Mouse (Mus musculus): ENCODE data around the gene Lama4.

Lama4 gene

DNA sequence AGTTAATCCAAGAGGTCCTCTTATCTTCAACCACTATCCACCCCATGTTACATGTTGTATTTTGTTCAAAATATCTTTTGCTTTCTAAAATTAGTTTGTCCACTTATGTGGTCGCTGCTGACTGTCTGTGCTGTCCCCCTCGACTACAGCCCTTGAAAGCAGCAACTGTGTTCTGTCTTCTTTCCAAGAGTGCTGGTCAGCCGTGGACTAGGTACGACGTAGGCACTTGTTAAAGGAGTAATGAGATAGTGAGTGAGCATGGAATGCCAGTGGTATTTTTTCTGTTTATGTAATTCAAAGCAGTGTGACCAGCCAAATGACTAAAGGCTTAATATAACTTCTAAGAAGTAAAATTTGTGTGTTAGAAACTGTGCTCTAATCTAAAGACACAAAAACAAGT, 90.7 kb downstream of the Lama4 start:
- no peak for DNase-seq

DNA sequence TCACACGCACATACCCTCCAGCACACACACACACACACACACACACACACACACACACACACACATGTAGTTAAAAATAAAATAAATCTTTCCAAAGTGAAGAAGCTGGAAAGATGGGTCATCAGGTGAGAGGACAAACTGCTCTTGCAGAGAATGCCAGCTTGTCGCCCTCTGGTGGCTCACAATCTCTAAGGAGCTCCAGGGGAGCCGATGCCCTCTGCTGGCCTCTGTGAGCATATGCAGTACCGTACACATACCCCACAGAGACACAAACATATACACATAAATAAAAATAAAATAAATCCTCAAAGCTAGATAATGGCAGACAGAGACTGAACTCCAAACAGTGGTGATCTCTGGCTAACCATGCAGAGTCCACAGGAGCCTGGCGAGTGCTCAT, 99.4 kb downstream of the Lama4 start:
- peak in 1 of 2 experiments; percentile 55 for DNase-seq

DNA sequence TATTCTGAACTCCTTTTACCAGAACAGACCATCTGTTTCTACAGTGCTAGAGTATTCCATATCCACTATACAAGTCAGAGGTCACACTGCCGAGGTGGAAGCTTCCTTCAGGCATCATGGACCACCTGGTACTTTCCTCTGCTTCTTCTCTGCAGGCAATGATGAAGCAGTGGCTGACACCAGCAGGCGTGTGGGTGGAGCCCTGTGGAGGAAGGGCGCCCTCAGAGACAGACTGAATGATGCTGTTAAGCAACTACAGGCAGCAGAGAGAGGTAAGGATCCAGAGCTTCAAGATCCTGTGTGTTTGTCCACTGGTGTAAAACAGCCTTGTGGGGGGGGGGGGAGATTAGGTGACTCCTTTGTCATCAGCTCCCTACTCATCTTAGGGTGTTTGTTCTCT, 100.1 kb downstream of the Lama4 start:
- no peak for DNase-seq

DNA sequence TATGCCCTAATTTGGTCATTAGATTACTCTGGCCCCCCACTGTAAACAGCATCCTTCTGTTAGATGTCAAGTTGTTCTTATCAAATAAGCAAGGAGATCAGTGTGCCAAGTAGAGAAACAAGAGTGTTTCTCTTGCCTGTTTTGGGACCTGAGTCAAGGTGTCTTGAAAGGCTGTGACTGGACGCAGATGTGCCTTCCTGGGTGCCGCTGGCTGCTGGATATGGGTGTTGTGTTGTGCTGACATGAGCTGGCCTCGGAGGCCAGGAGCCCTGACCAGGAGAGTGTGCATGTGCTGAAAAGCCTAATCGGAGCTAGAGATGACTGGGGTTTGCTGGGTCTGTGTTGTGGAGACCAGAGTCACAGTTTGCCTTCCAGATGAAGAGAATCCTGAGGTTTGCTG, 100.7 kb downstream of the Lama4 start:
- no peak for DNase-seq

DNA sequence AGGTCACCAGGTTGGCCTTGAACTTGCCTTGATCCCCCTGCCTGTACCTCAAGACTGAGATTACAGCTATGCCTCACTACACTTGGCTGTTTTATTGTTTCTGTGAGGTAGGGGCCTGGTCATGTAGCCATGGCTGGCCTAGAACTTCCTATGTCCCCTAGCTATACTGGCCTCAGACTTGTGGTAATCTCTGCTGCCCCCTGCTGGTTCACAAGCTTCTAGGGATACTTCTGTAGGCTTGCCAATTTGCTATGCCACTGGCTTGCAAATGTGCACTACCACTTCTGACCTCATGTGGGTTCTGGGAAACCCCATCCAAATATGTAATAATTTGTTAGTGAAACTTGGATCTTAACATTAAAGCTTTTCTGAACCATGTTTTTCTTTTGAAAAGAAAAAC, 101.6 kb downstream of the Lama4 start:
- DNase-seq, result peak; percentile 69 to 87

DNA sequence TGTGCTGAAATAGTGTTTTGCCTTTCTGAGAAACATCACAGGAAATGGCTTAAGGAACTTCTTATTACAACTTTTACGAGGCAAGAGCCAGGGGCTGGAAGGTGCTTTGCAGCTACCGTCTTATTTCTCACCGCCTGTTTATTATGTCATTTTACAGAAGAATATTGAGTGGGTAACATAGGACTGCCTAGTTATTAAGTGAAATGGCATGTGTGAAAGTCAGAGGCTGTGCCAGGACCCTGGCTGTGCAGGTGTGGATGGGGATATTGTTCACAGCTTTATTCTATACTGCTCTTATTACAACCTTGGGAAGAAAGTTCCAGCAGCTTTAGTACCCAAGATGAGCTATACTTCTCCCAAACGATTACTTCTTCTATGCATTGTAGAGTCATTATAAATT, 106.7 kb downstream of the Lama4 start:
- DNase-seq, result no peak

DNA sequence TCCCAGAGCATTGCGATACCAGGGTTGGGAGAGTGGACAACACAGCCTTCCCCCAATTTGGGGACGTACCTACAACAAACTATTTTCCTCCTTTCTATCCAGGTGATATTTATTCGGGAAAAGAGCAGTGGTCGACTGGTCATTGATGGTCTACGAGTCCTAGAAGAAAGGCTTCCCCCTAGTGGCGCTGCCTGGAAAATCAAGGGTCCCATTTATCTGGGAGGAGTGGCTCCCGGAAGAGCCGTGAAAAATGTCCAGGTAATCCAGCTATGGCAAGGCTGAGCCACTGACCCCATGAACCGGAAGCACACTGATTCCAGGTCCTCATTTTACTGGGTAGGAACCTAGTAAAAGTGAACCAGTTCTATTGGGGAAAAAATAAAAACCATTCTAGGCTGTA, 131.7 kb downstream of the Lama4 start:
- DNase-seq, result peak; percentile 6 to 64

DNA sequence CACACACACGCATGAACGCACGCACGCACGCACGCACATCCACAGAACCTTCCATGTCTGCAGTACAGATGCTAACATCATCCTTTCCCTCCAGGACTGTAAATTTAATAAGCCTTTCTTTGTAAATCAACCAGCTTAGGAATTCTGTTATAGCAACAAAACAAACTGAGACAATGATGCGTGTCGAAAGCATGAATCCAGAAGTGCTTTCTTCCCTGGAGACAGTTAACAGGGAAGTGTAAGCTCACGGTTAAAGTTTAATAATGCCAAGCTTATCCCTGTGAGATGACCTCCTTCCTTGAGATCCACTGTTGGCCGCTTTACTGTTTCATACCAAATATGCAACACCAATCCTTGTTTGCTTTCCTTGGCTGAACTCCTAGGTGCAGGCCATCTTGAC, 133.4 kb downstream of the Lama4 start:
- DNase-seq, result no peak

DNA sequence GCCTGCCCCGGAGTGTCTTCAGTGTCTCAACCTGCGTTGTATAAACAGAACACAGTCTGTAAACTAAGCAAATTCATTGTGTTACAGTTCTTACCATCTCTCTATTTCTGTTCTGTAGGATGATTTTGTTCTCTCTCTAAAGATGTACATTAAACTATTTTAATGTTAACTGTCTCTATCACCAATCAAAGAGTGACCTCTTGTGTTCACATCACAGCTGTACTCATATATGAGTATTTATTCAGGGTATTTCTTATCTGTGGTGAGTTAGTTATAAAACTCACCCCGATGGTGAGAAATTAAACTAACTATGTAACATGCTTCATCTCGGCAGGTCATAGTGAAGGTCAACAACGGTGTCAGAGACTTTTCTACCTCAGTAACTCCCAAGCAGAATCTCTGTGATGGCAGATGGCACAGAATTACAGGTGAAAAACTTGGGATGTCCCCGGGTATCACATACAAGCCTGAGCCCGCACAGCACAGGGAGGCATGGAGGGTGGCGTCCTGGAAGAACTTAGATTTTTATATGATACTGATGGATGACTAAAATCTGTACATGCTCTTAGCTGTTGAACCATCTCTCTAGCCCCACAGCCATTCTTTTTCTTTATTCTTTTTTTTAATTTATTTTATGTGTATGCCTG, 139.6 kb downstream of the Lama4 start:
- DNase-seq, result no peak

DNA sequence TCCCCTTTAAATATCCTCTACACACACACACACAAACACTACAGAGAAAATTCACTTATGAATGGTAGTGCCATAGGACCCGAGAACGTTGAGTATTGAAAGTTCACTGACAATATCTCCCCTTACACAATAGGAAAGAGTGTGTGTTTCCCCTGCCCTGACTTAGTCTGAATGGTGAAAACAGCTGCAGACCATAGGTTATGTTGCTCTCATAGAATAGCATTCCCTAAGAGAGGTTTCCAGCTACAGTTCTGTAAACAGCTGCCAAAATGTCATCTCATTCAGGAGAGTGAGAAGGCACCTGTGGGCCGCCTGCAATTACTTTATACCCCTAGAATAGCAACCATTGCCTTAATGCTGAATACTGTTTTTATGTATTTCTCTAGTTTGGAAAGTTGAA, 141.1 kb downstream of the Lama4 start:
- DNase-seq, result no peak

DNA sequence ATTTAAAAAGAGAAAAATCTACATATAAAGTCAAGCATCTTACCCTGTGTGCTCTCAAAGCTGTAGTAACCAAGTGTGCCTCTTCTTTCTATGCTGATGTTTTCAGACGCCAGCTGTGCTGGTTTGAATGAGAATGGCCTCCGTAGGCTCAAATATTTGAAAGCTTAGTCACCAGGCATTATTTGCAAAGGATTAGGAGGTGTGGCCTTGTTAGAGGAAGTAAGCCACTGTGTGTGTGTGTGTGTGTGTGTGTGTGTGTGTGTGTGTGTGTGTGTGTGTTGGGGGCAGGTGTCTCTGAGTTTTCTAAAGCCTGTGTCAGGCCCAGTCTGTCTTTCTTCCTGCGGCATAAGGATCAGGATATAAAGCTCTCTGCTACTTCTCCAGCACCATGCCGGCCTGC, 141.6 kb downstream of the Lama4 start:
- no peak for DNase-seq

DNA sequence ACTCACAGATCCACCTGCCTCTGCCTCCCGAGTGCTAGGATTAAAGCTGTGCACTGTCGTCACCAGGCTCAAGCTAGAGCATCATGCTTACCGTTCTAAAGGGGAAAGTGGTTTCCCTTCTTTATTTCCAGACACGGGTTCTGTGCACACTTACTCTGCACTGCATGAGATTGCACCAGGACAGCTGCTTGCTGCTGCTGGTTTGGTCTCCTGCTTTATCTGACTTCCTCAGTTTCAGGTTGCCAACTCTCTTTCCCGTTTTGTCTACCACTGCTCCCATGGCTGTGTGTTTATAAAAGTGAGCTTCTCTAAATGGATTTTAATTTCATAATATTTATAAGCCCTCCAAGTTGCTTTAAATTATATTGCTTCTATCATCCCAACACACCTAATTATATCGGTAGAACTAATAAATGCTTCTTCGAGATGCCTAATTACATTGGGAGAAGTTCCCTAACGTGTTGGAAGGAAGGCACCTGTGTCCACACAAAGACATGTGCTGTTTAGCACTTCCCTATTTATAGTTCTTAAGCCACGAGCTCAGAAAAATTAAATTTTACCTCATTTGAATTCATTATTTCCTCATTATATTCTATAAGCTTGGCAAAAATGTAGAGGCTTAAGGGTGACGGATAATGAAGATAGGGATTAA, 143.6 kb downstream of the Lama4 start:
- no peak for DNase-seq

DNA sequence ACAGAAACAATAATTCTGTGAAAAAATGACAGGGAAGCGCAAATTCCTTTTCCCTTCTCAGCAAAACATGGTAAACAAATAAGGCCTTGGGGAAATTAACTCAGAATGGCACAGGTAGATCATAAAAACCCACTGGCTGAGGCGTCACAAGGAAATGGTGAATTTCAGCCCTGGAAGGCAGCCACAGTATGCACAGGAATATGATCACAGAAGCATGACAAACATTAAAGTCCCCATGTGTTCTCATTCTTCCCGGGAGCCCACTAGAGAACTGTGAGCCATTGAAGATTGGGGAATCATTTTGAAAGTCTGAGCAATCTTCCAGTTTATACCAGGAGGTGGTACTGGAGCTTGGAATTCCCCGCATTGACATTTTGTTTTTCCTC, 144.2 kb downstream of the Lama4 start:
- DNase-seq, result no peak

DNA sequence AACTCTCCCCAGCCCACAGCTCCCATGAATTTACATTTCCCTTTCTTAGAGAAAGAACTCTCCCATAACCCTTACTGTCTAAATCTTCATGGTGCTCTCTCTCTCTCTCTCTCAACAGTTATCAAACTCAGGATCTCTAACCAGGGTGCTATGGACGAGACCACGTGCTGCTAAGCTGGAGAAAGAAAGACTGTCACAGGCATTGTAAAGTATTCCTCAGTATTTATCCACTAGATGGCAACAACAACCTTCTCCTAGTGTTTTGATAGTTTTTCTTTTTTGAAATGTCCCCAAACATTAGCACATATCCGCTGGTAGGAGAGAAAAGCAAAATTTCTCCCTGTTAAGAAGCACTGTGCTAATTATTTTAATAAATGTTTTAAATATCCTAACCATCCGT, 156.1 kb downstream of the Lama4 start:
- DNase-seq, result no peak

DNA sequence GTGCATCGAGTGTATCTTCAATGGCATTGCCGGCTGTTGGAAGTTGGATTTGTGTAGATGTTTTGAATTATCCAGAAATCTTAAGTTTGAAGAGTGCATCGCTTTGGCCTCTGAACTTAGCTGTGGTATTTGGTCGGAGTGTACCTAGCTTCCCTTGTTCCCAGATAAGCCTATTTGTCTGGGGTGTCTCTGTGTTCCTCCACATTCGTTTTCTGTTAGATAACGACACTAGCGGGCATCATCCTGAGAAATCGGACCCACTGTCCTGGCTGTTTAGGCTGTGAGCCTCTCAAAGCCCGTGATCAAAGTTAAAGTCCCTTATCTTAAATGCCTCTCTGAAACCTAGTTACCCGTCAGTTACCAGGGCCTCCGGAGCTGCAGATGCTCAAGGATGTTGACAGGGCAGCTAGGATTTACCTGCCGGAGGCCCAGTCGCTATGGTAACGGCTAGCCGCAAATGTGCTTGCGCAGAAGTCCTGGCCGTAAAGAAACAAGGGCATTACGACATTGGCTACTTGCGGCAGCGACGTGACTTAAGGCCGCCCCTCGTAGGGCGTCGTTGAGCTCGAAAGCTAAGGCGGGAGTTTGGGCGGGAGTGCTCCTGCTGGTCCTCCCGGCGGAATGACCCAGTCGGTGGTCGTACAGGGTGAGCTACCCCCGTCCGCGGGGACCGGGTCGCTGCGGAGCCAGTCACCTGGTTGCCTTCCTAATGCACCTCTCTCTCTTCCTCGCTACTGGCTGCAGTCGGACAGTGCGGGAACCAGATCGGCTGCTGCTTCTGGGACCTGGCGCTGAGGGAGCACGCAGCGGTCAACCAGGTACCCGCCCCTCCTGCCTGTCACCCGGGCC, 168.4 kb downstream of the Lama4 start, which contains the start of the genes Fam229b and Tube1:
Gene Fam229b, minus strand, starts transcription at position 453 of the 849 bp plus-strand sequence.
Gene Tube1, plus strand, starts transcription at position 515 of the 849 bp plus-strand sequence.
- DNase-seq, result peak; percentile 94 to 96

DNA sequence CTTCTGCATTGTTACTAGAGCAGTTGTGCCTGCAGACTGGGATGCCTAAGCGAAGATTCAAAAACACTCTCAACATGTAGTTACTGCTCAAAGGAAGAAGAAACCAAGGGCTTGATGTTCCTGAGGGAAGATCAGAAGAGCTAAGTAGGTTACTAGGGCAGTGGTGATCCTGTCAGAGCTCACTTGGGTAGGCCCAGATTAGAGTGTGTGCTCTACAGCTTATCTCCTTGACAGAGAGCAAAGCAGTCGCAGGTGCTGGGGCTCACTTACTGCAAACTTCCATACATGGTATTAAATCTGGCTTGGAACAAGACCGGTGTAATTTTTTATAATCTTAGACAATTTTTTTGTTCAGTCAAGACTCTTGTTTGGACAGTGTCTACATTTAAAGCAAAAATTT, 172.5 kb downstream of the Lama4 start:
- no peak for DNase-seq

DNA sequence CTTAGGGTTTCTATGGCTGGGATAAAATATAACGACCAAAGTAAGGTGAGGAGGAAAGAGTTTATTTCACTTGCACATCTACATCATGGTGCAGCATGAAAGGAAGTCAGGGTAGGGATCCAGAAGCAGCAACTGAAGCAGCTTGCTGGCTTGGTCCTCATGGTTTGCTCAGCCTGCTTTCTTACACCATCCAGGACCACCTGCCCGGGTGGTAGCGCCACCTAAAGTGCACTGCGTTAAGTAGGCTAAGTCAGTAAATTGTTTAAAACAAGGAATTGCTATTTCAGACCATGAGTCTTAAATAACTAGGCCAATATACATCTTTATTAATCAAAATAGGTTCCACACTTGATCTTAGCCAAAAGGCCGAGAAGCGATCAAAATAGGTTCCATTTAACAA, 173.4 kb downstream of the Lama4 start:
- no peak for DNase-seq

DNA sequence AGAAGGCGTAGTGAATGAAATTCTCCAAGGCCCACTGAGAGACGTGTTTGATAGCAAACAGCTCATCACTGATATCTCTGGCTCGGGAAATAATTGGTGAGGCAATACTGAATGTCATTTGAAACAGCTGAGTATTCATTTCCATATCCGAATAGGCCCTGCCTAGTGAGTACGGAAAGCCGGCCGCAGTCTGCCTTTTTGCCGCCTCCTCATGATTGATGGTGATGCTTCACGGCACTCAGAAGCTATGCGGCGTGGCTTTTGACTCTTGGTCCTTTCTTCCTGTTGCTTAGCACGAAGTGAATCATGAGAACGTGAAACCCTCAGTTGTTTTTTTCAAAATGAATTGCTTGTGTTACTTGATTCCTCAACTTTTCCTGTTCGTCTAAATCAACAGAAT, 175.5 kb downstream of the Lama4 start:
- no peak for DNase-seq

DNA sequence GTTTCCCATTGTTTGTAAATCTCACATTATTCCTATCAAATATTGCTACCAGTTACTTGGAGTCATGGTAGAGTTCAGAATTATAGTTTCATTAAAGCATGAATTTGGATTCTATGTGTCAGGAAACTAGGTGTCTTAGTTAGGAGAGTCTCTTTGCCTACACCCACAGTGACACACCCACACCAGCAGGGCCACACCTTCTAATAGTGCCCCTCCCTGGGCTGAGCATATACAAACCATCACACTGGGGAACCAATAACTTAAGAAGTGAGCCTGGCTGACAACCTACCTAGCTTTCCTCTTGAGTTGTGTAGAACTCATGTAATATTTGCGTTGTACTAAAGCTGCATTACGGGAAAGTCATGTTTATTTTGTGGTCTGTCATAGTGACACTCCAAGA, 176.1 kb downstream of the Lama4 start:
- DNase-seq, result no peak

DNA sequence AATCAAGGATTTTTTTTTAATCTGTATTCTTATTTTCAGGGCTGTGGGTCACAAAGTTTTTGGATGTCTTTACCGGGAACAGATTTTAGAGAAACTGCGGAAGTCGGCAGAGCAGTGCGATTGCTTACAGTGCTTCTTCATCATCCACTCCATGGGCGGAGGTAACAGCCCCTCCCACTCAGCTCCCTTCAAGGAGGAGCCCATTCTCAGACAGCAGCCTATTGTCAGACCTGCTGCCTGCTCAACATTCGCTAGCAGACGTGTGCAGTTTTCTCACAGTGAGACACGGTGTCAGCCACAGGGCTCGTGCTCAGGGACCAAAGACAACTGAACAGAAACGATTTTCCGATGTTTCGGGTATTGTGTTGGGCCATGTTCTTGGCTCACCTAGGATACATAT, 176.9 kb downstream of the Lama4 start:
- DNase-seq, result no peak

DNA sequence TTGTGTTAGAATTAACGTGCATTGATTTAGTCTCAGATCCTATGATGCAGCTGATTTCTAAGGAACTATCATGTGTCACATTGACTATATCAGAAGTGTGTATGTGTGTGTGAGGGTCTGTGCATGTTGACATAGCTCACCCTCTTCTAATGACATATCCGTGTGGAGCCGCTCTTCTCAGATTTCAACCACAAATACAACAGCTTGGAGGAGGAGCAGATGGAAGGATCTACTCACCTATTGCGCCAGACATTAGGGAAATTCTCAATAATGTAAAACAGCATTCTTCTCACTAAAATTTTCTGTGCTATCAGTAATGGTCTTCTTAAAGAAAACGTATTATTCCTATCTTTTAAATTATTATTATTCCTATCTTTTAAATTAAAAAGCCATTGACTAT, 191.4 kb downstream of the Lama4 start:
- no peak for DNase-seq

DNA sequence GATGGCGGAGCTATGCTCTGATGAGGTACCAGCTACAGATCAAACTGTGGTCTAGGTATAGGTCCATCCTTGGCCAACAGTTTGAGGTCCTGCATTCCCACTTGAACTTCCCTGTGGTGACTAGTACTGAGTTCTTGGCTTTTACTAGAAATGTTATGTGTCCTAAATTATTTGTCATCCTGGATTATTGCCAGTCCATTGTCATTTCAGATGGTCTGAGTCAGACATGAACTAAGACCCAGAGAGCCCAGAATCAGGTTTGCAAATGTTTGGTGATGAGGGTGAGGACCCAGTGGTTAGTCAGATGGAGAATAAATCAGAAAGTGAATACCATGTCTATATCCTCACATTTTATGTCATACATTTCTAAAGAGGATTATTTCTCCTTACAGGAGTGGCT, 192.0 kb downstream of the Lama4 start:
- DNase-seq, result no peak

DNA sequence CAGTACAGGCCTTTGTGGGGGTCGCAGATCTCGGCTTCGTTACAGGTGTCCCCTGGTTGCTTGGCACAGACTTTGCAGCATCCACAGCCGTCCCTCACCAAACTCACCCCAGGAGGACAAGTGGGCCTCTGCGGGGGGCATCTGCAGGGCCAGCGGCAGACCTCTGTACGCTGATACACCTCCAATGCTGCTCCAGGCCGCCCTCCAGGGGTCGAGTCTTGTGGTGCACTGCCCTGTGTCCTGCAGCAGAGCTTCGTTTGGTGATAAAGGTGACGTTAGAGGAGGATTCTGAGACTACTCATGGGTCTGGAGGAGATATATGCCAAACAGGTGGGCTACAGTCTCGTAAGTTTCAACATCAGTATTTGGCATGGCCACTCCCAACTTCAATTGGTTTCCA, 193.0 kb downstream of the Lama4 start:
- DNase-seq, result no peak
